Mouse (Mus musculus) T-cell, adult 2 months (primary cell): ENCODE results near the gene Dnajc16.
"Not testable (repeated sequence)": the region's sequence is repeated elsewhere in the genome, so short reads cannot be mapped to it uniquely, and the experiment has no call there.

Experiments used
- DNase-seq: peaks from one replicate; pipeline ENCODE4 v3.0.0; 2022; ENCODE audit warnings: low spot score

The Dnajc16 gene

GRCm38 (mm10) chr4:141796356-141796755 lies 5.6 kb upstream of the Dnajc16 start:
- DNase-seq: no peak

- DNase-seq: no peak
These were observed 3.4 kb upstream of the Dnajc16 start for GRCm38 (mm10) chr4:141794152-141794535.

- peak; percentile 94 for DNase-seq
These were observed 2.8 kb upstream of the Dnajc16 start, which contains the start of gene Casp9 for GRCm38 (mm10) chr4:141793282-141794151. TSS of gene Casp9 (plus strand) at chr4:141793612.

DNA sequence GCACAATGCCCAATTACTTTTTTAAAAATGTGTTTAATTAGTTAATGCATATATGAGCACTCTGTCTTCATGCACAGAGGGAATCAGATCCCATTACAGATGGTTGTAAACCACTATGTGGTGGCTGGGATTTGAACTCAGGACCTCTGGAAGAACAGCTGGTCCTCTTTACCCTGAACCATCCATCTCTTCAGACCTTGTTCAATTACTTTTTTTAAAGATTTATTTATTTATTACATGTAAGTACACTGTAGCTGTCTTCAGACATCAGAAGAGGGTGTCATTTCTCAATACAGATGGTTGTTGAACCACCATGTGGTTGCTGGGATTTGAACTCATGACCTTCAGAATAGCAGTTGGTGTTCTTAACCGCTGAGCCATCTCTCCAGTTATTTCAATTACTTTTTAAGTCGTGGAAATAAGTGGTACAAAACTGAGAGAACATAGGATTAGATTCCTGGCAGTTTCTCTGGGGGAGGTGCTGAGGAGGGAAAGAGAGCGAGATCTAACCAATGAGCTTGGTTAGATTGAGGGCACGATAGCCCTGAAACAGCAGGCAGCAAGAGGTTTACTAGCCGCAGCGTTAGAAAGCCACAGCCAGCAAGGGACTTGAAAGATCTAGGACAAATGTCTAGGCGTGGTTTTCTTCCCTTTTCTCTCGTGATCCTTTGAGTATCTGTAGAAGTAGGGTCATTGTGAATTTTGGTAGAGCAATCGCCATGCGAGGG lies 2.0 kb upstream of the Dnajc16 start:
- no peak for DNase-seq

- DNase-seq: no peak
These were observed 1.2 kb upstream of the Dnajc16 start for GRCm38 (mm10) chr4:141791951-141792350.

- no peak for DNase-seq
These were observed 755 bp upstream of the Dnajc16 start for GRCm38 (mm10) chr4:141791486-141791885.

DNA sequence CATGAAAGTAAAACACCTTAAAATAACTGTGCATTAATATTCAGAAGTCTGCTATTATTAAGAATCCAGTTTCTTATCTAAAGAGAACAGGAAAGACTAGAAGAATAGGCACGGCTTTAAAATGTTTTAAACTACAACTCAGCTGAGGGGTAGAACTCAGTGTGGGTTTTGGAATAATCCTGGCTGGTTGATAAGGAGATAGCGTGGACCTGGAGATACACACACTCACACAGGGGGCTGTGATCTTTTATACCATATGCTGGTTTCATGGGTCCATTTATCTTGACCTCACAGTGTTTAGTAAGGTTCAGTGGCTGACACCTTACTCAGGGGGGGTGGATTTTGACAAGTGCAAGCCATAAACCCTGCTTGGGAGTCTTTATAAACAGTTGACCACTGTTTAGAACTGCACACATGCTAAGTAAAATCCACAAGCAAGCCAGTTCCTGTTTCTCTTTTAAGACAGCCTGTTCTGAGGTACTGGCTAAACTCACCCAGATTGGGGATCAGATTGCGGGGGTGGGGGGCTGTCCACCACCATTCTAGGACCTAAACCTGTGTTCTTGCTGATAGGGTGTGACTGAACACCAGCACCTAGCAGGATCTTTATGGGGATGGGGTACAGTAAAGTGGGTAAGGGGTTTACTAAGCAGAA lies 1.0 kb downstream of the Dnajc16 start:
- no peak for DNase-seq

DNA sequence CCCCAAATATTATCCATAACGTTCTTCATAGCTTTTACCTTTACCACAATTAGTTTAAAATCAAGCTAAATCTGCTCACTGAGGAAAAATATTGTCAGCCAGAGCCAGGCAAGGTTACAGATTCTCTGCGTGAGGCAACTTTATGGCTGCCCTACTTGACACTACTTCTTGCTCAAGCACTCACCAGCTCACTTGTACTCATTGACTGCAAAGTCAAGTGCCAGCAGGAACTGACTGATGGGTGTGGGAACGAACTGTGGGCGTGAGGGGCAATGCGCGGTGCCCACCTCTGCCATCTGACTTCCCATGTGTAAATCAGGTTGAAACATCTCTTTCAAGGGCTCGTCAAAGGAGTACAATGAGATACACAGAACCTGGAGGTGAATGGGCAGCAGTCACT lies 3.3 kb downstream of the Dnajc16 start:
- DNase-seq: no peak

- DNase-seq: no peak
These were observed 3.7 kb downstream of the Dnajc16 start for GRCm38 (mm10) chr4:141787046-141787445.

GRCm38 (mm10) chr4:141786141-141786540 lies 4.6 kb downstream of the Dnajc16 start:
- no peak for DNase-seq

DNA sequence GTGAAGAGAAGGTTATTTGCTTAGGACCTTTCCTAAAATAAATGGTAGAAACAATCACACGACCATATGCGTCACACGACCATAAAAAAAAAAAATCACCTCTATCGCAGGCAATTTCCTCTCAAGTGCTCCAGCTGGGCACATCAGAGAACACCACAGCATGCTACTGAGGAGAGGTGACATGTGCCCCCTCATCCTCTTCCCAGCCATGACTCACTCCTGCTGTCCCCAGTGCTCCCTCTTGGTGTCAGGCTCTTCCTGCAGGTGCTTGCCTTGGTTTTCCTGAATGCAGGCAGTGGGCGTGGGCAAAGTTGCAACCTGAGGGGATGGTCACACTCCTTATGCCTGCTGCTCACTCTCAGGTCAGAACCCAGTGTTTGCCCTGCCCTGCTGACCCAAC lies 5.9 kb downstream of the Dnajc16 start:
- no peak for DNase-seq

DNA sequence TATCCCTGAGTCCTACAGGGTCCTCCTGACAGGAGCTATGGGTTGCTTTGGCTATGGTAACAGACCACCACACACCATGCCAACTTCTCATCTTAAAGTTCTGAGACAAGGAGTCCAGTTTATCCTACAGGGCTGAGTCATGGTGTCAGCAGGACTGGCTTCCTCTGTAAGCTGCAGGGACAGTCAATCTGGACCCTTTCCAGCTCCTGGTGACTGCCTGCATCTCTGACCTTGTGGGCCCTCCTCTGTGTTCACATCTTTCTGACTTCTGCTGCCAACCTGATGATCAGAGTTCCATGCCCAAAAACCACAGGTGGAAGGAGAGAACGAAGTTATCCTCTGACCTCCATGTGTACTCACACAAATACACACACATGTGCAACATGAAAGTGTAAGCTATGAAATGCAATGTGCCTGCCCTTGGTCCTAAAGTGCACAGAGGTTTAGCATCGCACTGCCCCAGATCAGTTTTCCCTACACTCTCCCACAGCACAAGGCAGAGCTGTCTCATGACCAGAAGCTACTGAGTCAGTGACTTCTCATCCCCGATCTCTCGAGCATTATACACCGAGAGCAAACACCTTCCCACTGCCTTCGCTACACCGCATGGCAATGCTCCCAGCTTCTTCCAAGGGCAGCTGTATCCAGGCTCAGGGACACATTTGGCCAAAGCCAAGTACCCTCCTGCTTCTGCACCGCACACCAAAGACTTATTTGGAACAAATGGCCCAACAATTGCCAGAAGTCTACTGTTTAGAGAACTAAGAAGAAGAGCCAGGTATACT lies 9.3 kb downstream of the Dnajc16 start:
- no peak for DNase-seq

GRCm38 (mm10) chr4:141779828-141780227 lies 10.9 kb downstream of the Dnajc16 start:
- DNase-seq: no peak

- not testable (repeated sequence) for DNase-seq
These were observed 17.7 kb downstream of the Dnajc16 start for GRCm38 (mm10) chr4:141773019-141773418.

DNA sequence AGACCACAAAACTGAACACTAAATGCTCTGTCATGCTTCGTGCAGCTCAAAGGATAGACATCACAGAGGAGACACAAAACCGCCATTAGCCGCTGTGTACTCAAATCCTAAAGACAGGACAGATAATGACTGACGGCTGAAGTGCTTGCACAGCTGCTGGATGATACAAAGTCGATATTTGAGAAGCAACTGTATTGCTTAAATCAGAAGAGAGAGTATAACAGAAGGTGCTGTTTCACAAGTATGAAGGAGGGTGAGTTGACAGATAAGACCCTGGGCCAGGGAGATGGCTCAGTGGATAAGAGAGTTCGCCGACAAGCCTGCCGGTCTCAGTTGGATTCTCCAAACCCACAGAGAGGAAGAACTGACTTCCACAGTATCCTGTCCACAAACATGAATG lies 18.9 kb downstream of the Dnajc16 start:
- DNase-seq: no peak

DNA sequence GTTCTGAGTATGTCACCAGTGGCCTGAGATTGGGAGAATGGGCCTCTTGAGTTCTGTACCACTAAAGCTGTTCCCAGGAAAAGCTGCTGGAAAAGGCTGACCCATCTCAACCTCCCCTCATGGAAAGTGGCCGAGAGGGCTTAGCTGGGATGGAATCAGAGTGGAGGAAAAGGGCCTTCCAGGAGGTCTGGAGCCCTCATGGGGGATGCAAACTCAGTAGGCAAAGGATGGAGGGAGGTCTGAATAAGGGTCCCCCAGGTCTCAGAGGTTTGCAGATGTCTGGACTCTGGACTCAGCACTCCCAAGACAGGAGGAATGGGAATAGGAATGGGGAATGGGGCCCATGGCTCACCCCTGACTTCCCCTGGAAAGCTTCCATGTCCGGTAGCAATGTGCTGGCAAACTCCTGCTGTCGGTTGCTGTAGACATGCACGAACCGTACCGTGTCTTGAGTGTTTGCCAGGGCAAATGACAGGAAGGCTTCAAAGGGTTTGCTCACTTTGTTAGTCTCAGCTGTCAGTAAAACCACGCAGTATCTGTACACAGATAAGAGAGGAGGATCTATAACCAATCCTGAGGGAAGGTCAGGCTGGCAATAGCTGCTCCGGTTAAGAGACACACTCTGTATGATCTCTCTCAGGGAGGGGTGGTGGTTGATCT lies 21.1 kb downstream of the Dnajc16 start:
- DNase-seq: no peak

GRCm38 (mm10) chr4:141767353-141768036 lies 23.2 kb downstream of the Dnajc16 start:
- no peak for DNase-seq

DNA sequence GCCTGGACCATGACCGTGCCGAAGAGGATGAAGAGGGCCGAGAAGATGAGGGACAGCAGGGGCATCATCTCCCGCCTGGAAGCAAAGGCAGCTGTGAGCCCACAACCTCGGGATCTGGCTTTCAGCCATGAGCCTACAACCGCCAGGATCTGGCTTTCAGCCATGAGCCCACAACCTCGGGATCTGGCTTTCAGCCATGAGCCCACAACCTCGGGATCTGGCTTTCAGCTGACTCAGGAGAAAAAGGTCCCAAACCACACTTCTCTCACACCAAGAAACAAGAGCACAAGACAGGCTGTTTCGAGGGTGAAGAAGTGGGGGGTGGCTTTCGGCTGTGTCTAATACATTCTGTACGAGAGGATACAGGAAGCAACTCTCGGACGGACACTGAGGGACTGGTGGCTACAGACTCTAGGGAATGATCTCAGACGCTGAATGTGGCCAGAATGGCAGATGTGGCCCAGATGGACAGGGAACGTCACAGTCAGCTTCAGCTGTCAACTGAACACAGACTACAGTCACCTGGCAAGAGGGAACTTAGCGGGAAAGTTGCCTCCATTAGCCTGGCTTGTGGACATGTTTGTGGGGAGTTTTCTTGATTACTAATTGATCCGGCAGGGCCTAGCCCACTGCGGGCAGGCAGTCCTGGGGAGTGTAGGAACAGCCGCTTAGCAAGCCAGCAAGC lies 23.9 kb downstream of the Dnajc16 start:
- DNase-seq: no peak

DNA sequence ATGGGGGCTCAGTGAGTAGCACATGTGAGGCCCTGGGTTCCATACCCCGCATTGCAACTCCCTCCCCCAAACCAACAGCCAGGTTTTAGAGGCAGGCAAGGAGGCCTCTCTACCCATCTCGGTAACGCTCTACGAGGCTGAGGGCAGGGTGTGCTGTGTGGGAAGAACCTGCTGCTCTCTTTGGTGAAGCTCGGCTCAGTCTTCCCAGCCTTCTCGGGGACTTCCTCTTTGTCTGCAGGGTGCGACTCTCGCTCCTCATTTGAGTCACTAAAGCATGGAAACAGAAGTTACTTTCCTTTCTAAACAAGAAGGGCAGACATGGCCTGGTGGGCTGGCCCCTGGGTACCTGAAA lies 24.4 kb downstream of the Dnajc16 start:
- no peak for DNase-seq

GRCm38 (mm10) chr4:141765008-141765407 lies 25.7 kb downstream of the Dnajc16 start:
- DNase-seq: no peak
